Mouse (Mus musculus) spleen, adult 2 months (tissue): ENCODE measurements around the gene Marc2.

Source experiments
- CTCF ChIP-seq: fragments of 200-500 bp; IDR thresholded peaks from 2 replicates; pipeline ENCODE4 v1.5.1; 2011; ENCODE audit warnings: mild to moderate bottlenecking, inconsistent platforms; ENCODE audit not compliant: insufficient read depth, insufficient read length, insufficient replicate concordance; ENCODE audit errors: extremely low read depth
- POLR2A ChIP-seq: fragments of 200-500 bp; IDR thresholded peaks from 2 replicates; pipeline ENCODE4 v1.6.1; 2011; ENCODE audit warnings: low read depth, low read length, inconsistent platforms

- TF ChIP-seq CTCF (peak; percentile 84), POLR2A (no peak)
Measured at GRCm38 (mm10) chr1:184793163-184793876, 52.9 kb downstream of the Marc2 start.
